Mouse (Mus musculus): ENCODE measurements at regions not wholly inside any gene's neighbourhood (a gene's known extent, or its start where the extent isn't known, plus 50 kb on each side); places are given as distances from the start of the nearest gene placed in this dataset.

DNA sequence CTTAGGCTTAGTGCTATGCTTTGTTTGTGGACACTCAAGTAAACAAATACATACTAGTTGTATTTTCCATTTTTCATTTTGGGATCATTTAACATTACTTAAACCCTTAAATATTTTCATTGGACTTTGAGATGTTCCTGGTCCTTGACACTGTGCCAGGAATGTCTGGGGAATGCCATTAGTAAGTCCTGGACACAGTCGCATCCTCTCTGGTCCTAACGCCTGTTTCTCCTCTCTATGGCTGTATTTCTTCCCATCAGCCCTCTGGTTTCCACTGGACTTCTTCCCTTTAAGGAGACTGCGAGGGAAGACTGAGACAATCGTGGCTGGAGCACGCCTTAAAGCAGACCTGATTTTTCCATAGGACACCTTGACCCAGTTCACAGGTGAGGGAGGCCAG is 96.8 kb upstream of the Galnt15 start:
- TF ChIP-seq CTCF (conservative IDR thresholded peaks at IDR 0.05; ENCODE audit: low read length) = no peak
- TF ChIP-seq POU5F1 (IDR thresholded peaks at IDR 0.05; ENCODE audit: borderline replicate concordance, low read length) = no peak
